Mouse (Mus musculus) MN1 (cell line): ENCODE data around the gene Bcam.

Source experiments
- DNase-seq: peaks from one replicate; pipeline ENCODE4 v3.0.0-alpha.2; 2016; ENCODE audit warnings: low spot score

Bcam gene

DNA sequence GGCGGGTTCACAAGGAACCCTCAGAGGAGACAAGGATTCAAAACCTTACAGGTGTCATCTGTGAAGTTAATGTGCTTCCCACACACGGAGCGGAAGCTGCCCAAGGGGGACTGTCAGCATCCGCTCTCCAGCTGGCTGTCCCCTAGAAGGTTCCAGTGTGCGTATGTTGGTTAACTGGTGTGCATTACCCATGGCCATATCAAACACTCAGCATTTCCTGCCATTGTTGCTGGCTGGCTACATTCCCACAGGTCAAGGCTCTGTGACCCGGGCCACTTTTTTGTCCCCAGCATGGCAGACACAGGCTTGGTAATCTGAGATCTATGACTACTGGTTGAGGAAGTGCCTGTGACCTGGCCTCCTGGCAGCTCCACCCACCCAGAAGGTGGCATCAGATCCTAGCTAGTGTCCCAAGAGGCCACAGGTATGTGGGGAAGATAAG is 48.0 kb downstream of the Bcam start:
- no peak for DNase-seq

DNA sequence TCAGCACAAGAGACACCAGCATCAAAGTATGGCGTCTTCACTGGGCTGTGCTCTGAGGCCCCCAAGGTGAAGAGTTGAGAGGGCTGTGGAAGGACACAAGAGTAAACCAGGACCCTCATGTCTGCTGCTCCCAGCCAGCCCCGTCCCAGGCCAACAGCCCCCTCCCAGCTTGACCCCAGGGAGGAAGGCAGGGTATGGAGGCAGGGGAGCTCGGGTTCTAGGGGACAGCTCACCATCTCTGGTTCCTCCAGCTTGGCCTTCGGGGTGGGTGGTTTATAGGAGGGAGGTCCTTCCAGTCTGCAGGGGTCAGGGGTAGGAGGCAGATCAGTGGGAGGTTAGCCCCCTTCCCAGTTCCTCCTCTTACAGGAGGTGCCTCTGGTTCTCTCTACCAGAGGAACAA is 51.6 kb downstream of the Bcam start:
- DNase-seq: no peak

DNA sequence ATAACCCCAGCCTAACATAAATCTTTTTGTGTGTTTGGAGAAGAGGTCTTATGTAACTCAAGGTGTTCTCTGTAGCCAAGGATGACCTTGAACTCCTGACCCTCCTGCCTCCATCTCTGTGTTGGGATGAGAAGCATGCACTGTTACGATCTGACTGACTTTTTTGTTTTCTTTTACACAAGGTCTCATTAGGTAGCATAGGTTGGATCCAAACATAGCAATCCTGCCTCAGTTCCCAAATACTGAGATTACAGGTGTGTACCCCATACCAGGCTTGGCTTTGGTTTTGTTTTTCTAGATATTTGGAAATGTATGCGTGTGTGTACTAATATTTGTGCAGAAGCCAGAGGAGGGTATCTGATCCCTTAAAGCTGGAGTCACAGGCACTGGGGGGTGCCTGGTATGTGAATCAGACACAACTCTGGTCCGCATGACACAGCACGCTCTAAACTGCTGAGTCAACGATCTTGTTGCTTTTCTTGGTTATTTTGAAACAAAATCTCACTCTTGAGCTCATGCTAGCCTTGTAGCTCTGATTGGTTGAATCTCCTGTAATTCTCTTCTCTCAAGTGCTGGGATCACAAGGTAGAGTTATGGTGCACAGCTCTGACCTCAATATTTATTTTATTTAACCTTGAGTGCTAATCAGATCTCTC is 52.4 kb downstream of the Bcam start:
- no peak for DNase-seq

DNA sequence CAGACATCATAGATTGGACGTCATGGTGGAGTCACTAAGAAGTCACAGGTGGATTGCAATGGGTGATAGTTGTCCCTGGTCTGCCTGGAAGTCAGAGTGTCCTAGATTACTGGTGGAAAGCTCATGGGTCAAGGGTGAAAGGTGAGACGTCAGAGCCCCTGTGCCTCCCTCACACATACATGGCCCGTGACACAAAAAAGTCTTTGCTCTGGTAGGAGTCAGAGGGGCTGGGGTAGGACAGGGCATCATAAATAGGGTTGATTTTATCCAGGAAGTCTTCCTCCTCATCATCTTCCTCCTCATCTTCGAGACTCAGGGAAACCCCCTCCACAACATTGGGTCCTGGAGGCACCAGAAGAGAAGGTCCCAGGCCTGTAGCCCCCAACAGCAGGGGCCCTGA is 53.5 kb downstream of the Bcam start:
- no peak for DNase-seq

DNA sequence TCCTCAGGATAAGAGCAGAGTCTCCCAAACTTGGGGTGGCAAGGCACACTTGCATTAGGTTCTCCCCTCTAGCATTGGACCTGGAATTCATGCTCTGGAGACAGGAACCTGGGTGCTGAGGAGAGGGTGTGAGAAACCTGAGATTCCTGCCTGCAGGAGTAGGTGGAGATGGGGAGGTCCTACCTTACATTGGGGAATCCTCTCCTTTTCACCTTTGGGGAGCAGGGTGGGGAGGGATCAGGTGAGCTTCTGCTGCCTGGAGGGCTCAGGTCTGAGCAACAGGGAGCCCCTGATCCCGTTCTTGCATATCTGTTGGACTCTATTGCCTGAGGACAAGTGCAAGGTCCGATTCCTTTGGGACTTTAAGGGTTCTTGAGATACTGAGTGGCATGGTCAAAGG is 54.0 kb downstream of the Bcam start:
- no peak for DNase-seq

DNA sequence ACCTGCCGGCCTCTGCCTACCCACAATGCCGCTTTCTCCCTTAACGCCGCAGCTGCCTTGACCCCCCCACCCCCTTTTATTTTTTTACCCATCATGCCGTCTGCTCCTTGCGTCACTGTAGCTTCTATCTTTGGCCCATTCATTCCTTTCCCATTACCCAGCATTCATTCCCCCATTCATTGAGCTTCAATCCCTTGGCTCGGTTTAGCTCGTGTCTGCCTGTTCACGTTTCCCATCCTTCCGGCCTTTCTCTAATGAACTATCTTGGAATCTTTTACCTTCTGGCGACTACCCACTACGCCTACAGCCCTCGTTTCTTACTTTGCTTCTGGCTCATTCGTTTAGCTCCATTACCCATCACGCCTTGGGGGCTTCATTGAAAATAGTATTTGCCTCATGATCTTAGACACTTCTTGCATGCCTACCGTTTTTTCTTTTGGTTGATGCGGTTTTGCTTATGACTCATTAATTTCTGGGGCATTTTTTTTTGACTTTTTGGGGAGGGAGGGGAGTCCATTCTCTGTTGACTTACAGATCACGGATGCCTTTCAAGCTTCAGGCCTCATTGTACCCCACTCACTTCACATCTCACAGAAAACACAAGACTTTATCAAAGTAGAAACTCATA is 54.6 kb downstream of the Bcam start:
- DNase-seq: no peak

DNA sequence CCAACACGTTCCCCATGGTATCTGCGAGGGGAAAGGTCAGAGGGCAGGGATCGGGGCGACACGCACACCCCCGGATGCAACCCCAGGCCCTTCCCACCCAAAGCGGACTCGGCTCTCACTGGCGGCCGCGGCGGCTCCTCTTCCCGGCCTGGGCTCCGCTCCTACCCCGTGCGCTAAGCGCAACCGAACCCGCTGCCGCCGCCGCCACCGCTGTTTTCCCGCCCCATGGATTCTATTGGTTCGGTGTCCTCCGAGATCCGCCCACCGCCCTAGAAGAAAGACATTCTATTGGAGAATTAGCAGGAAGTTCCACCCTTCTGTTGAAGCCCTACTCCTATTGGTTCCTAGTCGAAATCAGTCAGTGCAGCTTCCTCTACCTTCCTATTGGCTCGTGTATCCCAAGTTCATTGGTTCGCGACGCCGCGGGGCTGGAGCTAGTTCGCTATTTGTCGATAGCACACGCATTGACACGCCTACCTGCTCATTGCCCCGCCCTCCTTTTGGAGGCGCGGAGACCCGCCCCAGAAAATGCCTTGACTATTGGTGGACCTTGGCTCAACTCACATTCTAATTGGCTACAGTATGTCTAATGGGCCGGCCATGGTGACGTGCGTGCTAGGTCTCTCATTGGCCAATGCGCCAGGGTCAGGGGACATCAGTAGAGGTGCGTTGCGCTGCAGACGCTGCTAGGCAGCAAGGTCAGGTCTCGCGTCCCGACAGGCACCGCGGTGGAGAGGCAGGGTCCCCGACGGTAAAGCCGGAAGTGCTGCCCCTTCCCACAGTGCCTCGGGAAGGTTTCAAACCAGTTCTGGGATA is 55.4 kb downstream of the Bcam start, which contains the start of gene Tomm40:
Tomm40 (minus strand) TSS at position 200 of the 816 bp plus-strand sequence.
- DNase-seq: peak; percentile 93

DNA sequence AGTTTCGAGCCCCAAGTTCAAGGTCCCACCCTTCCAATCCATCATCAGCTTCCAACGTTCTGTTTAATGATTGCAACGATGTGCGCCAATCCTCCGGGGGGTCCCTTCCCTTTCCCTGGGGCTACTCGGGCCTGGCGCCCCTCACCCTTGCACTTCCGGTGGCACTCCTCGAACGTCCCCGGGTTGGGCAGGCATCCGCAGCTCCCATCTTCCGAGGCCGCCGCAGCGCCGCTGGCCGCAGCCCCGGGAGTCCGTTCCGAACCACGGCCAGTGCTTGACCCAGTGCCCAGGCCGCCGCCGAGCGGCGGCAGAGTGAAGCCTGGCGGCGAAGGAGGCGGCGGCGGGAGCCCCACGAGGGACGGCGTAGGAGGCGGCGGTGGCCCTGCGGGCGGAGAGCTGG is 56.0 kb downstream of the Bcam start:
- DNase-seq: no peak

DNA sequence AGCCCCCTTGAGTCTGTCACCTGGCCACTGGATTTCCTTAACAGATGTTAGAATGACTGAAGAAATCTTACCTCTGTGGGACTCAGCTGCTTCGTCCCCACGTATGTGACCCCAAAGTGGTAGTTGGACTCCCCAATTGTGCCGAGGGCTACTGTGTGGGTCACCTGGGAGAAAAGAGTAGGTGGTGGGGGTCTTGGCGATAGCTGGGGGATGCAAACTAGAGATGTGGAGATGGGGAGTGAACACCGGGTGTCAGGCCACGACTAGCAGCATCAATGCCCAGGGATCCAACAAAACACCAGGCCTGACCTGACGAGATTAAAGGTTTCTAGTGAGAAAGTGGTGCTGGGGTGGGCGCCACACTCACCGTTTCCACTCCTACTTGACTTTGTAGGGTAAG is 57.2 kb downstream of the Bcam start:
- no peak for DNase-seq

DNA sequence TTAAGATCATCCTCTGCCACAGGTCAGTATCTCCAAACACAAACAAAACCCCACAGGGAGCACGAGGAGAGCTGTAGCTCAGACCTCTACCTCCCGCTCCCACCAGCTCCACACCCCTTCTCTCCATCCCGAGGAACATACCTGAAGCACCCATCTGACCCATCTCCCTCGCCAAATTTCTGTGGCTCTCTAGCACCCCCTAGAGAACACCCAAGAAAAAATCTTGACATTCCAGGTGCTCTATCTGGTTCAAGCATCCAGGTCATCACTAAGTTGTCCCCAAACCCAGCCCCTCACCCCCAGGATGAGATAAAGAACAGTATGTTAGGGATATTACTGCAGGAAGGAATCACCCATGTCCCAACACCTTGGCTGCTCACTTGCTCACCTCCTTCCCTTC is 57.6 kb downstream of the Bcam start:
- no peak for DNase-seq

DNA sequence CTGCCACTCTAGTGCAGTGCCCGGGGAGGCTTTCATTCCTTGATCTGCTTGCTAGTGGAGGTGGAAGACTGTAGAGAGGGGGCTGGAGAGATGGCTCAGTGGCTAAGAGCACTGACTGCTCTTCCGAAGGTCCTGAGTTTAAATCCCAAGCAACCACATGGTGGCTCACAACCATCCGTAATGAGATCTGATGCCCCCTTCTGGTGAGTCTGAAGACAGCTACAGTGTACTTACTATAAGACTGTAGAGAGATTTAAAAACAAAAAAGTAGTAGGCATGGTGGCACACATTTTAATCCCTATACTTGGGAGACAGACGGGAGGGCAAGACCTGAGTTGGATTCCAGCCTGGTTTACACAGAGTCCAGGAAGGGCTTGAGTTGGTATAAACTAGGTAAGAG is 58.4 kb downstream of the Bcam start:
- DNase-seq: peak; percentile 9

DNA sequence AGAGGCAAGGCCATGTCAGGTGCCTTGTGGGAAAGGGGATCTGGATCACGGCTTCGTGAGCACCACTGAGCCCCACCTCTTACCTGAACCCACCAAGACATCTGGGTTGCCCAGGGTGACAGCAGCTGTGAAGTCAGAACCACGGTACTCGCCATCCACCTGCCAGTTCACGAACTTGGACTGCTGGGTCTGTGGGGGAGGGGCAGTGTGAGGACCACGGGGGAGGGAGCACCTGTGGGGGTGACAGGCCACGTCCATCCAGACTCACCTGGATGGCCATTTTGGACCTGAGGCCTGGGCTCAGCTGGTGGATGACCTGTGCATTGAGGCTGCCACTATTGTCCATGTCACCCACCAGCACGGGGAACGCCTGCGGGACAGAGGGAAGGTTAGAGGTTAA is 60.2 kb downstream of the Bcam start:
- DNase-seq: no peak
